Mouse (Mus musculus): ENCODE measurements around the gene Ric8b.

Ric8b gene

GRCm38 (mm10) chr10:84908471-84908870 lies 8.9 kb upstream of the Ric8b start:
- in situ Hi-C loops (cut with MboI; ENCODE audit: unreplicated experiment in 2 of 2) = no loop called here

GRCm38 (mm10) chr10:84909021-84909801 lies 8.2 kb upstream of the Ric8b start:
- in situ Hi-C loops (cut with MboI; ENCODE audit: unreplicated experiment in 2 of 2) = no loop called here

DNA sequence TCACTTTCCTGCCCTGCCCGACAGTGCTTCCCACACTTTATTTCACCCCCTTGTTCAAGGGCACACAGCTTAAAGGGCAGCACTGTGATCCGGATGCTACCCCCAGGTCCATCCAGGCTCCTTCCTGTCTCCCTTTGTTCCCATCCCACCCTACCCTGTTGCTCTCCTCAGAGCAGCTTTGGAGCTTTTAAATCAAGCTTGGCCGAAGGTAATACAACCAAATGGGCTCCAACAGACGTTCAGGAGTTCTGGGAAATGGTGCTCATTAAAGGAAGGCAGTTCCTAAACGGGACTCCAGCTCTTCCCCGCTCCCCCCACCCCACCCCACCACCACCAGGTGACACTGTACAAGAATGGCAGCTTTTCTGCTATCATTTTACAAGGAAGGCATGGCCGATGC lies 7.2 kb upstream of the Ric8b start:
- in situ Hi-C loops (cut with MboI; ENCODE audit: unreplicated experiment in 2 of 2) = loop anchor here in 1 of 2 experiments (10.0 kb wide), 1 partner anchor 195 kb away; the partner anchor contains the start of genes Fhl4 and Tmem263

GRCm38 (mm10) chr10:84910758-84911384 lies 6.5 kb upstream of the Ric8b start:
- in situ Hi-C loops (cut with MboI; ENCODE audit: unreplicated experiment in 2 of 2) = loop anchor here in 1 of 2 experiments (10.0 kb wide), 1 partner anchor 194 kb away; the partner anchor contains the start of genes Fhl4 and Tmem263

GRCm38 (mm10) chr10:84913148-84913547 lies 4.3 kb upstream of the Ric8b start:
- in situ Hi-C loops (cut with MboI; ENCODE audit: unreplicated experiment in 2 of 2) = loop anchor here in 1 of 2 experiments (10.0 kb wide), 1 partner anchor 192 kb away; the partner anchor contains the start of genes Fhl4 and Tmem263

DNA sequence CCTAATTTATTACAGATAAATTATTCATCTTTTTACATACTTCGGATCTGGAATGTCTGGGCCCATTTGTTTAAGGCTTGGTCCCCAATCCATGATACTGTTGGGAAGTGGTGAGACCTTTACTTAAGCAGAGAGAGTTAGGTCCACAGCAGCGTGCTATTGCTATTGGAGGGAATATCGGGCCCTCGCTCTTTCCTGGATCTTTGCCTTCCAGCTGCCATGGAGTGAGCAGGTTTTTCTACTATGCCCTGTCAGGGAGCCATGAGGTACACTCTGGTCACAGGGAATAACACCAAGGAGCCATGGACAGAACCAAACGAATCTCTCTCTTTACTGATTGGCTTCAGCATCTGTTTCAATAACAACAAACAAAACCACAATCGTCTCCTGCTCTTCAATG lies 1.9 kb upstream of the Ric8b start:
- in situ Hi-C loops (cut with MboI; ENCODE audit: unreplicated experiment in 2 of 2) = loop anchor here in 1 of 2 experiments (10.0 kb wide), 1 partner anchor 189 kb away; the partner anchor contains the start of genes Fhl4 and Tmem263

GRCm38 (mm10) chr10:84917731-84918095 lies 297 bp downstream of the Ric8b start:
- in situ Hi-C loops (cut with MboI; ENCODE audit: unreplicated experiment in 2 of 2) = loop anchor here in 1 of 2 experiments (10.0 kb wide), 1 partner anchor 187 kb away; the partner anchor contains the start of genes Fhl4 and Tmem263

GRCm38 (mm10) chr10:84926336-84926735 lies 8.9 kb downstream of the Ric8b start:
- in situ Hi-C loops (cut with MboI; ENCODE audit: unreplicated experiment in 2 of 2) = no loop called here

DNA sequence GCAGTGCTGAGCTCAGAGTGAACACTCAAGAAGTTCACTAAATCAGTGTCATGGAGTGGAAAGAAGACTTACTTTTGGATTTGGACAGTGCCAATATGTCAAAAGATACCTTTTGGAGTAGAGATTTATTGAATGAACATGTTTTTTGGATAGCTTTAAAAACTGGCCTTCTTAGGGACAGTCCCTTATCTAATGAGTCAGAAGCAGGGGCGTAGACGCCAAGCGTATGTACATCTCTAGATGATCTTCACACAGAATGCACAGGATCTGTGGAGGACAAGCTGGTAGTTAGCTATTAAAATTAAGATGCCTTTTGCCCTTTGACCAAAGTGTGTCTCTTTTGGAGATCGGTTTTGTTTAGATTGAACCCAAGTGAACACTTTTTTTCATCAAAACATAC lies 9.5 kb downstream of the Ric8b start:
- in situ Hi-C loops (cut with MboI; ENCODE audit: unreplicated experiment in 2 of 2) = no loop called here

- in situ Hi-C loops (cut with MboI; ENCODE audit: unreplicated experiment in 2 of 2) = no loop called here
Measured at GRCm38 (mm10) chr10:84928465-84928864, 11.0 kb downstream of the Ric8b start.

DNA sequence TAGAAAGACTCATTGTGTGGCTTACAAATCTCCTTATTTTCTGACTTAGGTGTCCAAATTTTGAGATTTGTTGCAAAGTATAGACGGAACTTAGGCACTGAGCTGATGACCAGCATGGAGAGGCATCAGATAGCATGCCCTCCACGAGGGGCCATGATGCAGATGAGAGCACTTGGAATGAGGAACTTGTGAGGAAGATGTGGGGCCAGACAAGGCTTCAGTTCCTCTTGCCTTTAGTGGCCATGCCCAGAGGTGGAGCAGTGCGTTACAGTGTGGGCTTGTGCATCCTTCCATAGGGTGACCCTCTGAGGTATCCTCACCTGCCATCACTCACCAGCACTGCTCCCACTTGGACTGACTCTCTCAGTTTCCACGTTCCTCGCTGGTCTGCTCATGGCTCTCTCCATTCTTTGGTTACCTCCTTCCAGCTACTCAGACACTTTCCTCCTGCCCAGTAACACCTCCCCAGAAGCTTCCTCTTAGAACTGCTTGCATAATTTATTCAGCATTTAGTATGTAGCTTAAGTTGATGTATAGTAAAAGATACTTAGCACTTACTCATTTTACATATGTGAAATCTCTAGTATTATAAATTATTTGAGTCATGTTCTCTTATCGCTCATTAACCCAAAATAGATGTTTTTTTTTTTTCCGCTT lies 18.3 kb downstream of the Ric8b start:
- in situ Hi-C loops (cut with MboI; ENCODE audit: unreplicated experiment in 2 of 2) = no loop called here

DNA sequence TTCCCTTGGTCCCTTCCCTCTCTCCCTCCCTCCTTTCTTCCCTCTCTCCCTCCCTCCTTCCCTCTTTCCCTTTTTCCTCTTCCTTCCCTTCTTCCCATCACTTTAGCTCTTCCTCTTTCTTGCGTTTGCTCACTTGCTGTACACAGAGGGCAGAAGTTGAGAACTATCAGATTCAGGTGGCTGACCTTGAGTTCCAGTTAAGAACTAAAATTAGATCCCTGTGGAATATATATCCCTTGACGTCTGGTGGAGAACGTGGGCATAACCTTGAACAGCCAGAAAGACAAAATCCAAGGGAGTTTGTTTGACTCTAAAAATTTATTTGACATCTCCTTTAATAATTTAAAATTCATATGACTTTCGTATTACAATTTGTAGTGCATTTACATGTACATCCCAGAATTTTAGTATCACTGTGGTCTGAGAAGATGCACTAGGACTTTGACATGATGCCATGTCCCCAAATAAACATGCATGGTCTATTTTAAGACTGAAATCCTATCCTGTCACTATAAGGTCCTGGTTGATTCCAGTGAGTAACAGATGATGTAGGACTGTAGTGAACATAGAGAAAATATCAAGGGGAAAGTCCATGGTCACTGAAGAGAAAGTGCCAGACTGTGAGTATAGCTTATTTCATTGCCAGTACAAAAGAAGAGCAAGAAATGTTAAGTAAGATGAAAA lies 19.6 kb downstream of the Ric8b start:
- in situ Hi-C loops (cut with MboI; ENCODE audit: unreplicated experiment in 2 of 2) = no loop called here

DNA sequence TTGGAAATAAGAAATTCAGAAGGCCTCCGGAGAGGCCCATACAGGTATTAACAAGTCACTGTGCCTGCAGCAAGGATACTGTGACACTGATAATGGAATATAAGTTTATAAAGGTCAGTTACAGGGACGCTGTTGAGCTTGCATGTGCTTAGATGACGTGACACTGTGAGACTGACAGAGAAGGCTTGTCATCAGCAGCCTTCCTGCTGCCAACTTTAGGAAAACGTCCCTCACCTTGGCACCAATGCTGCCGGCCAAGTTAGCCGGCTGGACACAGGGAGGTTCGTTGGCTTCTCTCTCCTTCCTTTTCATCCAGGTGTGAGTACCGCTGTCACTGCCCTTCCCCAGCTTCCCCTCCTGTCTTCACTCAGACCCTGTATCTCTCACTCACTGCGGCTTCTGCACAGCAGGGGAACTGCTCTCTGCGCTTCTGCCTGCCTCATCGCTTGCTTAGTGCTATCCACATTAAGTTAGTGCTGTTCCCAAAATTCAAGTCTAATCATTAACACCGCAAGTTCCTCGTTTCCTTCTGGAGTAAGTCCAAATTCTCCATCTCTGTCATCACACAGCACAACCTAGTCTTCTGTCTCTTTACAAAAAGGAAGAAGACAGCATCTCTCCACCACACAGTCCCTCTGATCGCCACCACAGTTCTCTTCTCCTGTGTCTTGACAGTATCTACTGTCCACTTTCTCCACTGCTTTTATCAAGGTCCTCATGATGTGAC lies 20.8 kb downstream of the Ric8b start:
- in situ Hi-C loops (cut with MboI; ENCODE audit: unreplicated experiment in 2 of 2) = no loop called here

- in situ Hi-C loops (cut with MboI; ENCODE audit: unreplicated experiment in 2 of 2) = no loop called here
Measured at GRCm38 (mm10) chr10:84938886-84939285, 21.5 kb downstream of the Ric8b start.

DNA sequence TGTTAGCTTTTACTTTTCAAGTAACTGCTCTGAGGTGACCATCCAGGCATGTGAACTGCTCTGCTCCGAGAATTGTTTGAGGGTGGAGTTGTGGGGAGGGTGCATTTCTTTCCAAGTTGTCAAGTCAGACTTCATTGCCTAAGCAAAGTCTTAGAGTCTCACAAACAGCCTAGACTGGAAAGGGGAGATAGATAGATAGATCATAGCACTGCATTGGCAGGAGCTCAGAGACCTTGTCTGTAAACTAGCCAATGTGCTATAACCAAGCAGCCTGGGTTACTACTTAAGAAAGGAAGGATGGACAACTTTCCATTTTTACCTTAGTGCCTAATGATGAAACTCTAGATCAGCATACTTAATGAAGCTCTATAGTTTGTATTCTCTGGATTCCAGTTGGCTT lies 22.9 kb downstream of the Ric8b start:
- in situ Hi-C loops (cut with MboI; ENCODE audit: unreplicated experiment in 2 of 2) = no loop called here

DNA sequence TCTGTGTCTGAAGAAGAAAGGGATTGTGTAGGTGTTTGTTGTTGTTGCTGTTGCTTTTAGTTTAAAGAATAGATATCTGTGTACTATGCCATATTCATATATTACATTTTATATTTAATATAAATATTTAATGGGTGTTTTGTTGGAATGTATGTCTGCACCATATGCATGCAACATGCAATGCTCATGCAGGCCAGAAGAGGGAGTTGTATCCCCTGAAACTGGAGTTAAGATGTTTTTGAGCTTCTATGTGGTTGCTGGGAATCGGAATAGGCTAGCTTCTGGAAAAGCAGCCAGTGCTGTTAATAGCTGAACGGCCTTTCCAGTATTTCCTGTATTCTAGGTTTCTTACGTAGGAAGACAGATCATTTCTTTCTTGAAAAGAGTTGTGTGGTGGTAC lies 28.3 kb downstream of the Ric8b start:
- in situ Hi-C loops (cut with MboI; ENCODE audit: unreplicated experiment in 2 of 2) = no loop called here

DNA sequence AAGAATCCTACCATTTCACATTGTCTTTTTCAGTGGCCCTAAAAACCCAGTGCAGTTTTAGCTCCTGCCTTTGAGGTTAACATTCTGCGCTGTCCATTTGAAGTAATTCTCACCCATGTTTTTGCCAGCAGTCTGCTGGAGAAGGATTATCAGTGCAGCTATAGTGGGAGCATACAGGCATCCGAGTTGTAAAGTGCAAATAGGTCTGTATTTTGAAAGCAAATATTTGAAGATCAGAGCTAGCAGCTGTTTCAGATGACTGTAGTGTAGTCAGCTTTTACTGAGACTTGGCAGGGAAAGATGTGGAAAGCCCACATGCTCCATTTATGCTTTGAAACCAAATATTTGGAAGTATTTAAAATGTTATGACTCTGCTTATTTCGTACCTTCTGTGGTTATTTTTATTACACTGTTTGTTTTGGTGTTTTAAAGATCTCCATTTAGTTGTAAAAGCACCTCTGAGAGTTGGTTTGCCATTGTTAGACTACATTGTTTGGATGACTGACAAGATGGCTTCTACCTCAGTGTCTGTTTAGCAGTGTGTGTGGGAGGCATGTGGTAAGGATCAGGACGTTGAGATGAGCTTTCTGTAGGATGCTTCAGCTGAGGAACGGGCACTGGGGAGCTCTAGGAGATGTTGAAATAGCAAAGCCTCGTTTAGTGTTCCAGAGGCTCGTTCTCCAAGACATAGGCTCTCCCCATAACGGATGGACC lies 31.7 kb downstream of the Ric8b start:
- in situ Hi-C loops (cut with MboI; ENCODE audit: unreplicated experiment in 2 of 2) = no loop called here

DNA sequence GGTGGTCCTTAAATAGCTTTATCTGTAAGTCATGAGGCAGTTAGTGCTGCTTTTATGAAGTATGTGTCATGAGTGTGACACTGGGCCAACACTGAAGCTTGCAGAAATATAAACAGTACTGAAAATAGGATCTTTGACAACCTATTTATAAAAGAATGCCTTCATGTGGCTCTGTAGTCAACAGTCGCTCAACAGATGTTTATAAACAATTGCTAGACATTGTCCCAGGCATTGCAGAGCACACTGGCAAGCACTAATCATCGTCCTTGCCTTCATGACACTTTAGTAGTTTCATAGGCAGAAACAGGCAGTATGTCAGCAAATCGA lies 32.2 kb downstream of the Ric8b start:
- in situ Hi-C loops (cut with MboI; ENCODE audit: unreplicated experiment in 2 of 2) = no loop called here

DNA sequence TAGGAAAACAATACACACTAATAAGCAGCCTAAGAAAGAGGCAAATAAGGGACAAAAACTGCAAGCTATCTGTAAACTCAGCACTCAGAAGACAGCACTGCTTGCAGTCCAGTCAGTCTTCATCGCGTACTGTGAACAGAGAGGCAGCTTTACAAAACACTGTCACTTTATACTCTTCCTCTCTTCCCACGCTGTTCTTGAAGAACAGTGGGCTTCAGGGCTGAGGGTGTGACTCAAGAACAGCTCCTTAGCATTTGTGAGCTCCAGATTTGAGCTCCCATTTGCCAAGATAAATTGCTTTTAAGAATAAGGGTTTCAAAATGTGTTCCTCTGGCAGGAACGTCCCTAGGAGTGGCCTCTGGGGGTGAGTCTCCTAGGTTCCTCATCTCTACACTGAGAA lies 33.0 kb downstream of the Ric8b start:
- in situ Hi-C loops (cut with MboI; ENCODE audit: unreplicated experiment in 2 of 2) = no loop called here

DNA sequence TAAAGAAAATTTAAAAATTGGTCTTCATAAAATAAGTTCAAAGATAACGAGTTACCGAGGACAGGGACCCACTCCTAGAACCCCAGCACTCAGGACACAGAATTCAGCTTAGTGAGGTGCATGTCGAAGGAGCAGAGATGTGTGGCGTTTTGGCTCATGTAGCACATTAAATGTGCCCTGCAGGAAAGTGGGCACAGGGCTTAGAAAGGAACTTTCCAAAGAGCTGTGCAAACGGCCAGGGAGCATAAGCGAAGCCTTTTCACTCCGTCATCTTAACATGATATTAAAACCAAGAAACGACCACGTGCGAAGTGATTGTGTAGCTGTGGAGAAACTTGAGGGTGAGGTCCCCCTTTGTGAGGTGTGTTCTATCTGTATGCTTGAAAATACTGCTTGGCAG lies 36.8 kb downstream of the Ric8b start:
- in situ Hi-C loops (cut with MboI; ENCODE audit: unreplicated experiment in 2 of 2) = no loop called here

Data from v-Abl transformed pro-B cells (cell line).